Mouse (Mus musculus): ENCODE results near the gene Cdkn2b.

Gene Cdkn2b

DNA sequence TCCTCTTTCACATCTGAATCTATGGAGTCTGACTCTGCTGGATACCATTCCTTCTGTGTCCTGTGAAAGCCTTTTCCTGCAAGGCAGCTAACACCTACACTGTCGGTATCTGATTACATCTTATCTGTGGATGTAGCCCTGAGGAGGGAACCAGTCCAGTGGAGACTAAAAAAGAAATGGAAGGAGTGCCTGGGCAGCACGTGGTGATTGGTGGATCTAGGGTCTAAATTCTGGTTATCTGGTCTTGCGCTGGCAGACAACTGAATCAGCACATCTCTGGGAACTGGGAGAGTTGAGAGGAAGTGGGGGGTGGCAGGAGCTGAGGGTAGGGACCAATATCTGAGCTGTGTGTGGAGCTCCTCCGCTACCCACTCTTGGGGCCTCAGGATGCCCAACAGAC is 21.8 kb downstream of the Cdkn2b start:
- no peak for DNase-seq (ENCODE audit: low spot score)

DNA sequence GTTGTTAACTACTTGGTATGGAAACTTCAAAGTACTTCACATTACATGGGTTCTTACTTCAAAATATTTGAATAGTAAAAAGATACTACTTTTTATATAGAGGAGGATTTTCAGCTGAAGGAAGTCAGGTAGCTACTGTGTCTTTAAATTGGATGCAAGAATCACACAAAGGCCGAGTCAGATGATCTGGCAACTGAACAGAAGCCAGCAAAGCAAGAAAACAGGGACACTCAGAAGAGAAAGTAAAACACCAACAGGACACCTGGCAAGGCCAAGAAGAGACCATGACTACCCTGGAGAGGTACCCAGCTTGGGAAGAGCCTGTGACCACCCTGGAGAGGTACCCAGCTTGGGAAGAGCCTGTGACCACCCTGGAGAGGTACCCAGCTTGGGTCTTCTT is 24.3 kb downstream of the Cdkn2b start:
- no peak for DNase-seq (ENCODE audit: low spot score)

DNA sequence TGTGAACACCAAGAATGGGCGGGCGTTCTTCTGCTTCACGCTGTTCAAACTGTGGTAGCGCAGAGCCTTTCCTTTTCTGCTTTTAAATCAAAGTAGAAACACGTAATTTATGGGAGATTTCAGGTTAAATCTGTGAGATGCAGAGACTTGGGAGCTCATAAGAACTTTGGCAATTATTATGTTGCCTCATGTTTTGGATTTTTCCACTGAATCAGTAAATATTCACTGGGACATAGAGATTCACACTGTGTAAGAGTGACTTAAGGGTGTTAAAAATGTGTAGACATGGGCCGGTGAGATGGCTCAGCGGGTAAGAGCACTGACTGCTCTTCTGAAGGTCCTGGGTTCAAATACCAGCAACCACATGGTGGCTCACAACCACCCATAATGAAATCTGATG is 25.2 kb downstream of the Cdkn2b start:
- DNase-seq (ENCODE audit: low spot score), result no peak

DNA sequence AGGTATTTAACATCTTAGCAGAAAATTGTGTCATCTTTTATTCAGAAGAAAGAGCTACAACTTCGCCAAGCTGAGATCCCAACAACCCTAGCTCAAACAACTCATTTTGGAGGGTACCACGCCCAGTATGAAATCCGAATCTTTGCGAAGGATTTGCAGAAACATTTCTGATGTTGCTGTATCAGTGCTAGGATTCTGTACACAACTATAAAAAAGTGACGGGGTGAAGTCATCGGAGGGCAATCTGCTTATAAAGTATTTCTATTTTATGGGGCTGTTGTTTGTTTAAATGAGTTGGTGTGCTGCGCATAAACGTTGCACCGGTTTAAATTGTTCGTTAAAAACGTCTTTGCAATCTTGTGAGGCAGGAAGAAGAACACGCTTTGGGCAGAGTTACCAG is 28.2 kb downstream of the Cdkn2b start:
- no peak for DNase-seq (ENCODE audit: low spot score)

DNA sequence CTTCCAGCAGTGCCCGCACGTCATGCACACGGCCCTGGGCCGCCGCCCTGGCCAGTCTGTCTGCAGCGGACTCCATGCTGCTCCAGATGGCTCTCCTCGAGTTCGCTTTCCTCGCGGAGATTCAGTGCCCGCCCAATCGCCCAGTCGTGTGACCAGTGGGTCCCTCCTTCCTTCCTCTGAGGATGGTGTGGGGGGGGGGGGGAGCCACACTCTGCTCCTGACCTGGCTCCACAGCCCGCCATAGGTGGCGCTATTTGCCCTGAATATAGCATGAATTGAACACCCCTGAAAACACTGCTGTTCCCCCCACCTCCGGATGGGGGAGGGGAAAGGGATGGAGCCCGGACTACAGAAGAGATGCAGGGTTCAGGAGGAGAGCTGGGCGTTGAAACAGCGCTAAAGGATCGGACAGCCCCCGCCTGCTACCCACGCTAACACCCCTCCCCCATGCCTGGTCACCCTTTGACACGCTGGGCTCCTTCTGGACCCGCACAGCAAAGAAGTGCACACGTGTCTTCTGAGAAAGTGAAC is 28.7 kb downstream of the Cdkn2b start:
- DNase-seq (ENCODE audit: low spot score), result peak; percentile 59

DNA sequence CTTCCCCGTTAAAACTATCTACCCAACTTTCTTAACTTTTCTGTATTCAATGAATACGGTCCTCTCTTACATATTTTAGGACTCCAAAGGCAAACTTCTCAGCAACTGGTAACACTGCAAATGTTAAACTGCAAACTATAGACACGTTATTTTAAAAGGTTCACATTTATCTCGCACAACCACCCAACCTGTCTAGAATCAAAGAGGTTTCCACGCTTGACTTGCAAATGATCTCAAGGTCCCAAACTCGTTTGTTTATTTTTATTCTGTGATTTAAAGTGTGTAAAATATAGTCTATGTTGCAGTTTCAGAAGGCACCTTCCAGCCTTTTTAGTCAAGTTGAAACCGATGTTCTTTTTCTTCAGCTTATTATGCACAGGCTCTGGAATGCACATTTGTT is 29.6 kb downstream of the Cdkn2b start:
- DNase-seq (ENCODE audit: low spot score), result no peak

DNA sequence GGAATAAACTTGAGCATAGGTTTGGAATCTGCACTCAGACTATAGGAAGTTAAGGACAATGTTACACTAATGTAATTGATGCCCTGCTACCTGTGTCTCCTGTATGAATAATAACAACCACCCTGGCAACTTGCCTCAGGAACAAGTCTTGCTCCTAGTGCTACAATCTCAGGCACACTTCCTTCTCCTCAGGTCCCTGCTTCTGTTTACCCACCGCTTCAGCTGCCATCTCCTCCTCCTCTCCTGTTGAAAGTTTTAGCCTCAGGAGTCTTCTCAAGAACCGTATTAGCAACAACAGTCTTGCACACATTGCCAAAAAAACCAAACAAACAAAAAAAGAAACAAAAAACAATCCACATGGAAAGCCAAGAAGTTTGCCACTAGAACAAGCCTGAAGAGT is 31.2 kb downstream of the Cdkn2b start:
- no peak for DNase-seq (ENCODE audit: low spot score)

DNA sequence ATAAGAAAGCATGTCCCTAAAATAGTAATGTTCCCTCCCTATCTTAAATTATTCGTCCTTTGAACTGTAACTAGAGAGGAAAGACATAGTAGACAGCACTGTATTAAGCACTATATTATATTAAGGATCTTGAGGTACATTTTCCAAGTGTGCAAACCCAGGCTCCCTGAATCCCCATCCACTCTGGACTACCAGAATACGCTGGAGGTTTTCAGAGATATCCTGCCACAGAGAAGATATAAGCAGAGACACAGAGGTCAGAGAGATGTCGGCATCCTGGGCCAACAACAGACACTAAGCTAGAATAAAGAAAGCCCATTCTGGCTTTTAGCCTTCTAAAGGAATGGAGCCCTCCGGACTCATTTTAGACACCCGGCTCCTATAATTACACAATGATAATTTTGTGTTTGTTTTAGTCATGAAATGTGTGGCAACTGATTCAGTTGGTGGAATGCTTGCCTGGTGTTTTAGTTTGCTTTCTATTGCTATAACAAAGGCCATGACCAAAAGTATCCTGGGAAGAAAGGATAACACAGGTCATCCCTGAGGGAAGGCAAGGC is 33.4 kb downstream of the Cdkn2b start:
- DNase-seq (ENCODE audit: low spot score), result no peak

DNA sequence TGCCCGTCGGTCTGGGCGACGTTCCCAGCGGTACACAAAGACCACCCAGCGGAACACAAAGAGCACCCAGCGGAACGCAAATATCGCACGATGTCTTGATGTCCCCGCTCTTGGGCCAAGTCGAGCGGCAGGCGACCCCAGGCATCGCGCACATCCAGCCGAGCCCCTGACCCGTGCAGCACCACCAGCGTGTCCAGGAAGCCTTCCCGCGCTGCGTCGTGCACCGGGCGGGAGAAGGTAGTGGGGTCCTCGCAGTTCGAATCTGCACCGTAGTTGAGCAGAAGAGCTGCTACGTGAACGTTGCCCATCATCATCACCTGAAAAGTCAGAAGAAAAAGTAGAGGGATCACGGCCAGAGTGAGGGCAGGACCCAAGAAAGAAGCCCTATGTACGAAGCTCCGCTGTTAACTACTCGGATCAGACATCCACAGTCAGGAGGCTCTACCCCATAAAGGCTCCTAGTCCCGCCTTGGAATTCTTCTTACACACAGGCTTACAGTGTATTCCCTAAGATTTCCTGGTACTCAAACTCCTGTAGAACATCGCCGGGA is 34.1 kb downstream of the Cdkn2b start:
- no peak for DNase-seq (ENCODE audit: low spot score)

DNA sequence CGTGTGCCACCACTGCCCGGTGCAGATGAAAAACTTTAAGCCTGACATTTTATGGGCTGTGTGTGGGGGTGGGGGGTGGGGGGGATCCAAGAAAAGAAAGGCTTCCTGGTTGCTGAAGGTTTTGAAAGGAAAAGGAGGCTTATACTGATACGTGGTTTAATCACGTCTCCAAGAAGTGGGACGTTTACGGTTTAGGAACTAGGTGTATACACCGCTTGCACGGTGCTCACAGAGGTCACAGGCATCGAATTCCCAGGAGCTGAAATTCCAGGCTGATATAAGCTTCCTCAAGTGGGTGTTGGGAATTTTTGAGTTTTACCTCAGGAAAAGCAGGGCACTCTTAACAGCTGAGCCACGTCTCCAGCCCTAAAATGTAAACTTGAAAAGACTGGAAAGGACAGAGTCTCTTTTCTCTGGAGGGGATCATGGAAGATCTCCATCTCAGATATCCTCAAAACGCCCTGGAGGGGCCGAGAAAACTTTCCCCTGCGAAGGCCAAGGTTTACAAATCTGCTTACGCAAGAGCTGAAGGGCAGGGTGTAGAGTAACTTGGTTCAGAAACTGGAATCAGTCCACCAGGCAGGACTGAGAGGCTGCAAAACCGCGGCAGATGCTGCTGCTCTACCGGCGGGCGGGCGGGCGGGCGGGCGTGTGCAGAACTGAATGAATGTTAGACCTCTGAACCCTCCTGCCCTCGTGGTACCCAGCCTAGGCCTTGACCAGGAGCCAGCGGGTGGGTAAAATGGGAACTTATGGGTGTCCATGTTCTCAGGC is 34.8 kb downstream of the Cdkn2b start:
- no peak for DNase-seq (ENCODE audit: low spot score)

DNA sequence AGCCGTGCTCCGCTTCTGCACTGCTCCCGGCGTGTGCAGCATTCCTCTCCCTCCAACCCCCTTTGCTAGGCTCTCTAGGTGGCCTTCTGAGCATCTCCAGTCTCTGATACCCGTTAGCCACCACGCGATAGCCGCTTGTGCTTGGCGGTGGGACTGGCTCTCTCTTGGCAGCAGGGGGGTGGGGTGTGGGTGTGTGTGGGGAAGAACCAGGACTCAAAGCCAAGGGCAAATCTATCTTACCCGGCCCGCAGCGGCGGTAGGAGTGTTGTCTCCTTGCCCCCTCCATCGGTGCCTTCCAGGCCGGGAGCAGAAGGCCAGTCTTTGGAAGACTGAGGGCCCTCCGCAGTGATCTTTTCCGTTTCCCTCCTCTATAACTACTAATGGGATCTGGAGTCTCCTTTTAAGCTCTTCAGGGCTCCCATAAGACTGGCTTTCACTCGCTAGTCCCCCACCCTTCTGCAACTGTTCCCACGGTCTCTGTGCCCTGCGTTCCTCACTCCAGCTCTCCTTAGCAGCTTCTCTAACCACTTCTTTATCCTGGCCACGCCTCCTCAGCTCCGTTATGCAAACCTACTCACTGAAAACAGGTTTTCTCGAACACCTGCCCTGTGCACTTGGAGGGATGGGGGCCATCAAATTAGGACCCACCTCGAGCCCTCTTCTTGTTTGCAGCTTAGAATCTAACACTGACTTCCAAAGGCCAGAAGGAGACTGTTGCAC is 35.9 kb downstream of the Cdkn2b start:
- no peak for DNase-seq (ENCODE audit: low spot score)

DNA sequence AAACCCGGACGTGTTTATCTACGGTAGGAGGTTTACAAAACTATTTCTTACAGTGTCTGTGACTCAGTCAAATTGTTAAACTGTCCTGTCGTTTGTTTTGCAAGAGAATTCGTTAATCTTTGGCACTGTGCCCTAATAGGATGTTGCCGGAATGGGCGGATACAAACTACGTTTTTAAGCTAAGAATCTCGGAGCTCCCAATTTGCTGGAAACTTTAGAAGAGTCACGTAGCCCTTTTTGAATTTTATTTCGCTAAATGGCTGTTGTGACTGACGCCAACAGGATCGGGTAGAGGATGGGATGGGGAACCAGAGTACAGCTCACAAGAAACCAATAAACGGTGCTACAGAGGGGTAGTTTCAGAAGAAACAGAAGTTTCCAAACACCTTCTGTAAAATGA is 36.8 kb downstream of the Cdkn2b start:
- DNase-seq (ENCODE audit: low spot score), result no peak

DNA sequence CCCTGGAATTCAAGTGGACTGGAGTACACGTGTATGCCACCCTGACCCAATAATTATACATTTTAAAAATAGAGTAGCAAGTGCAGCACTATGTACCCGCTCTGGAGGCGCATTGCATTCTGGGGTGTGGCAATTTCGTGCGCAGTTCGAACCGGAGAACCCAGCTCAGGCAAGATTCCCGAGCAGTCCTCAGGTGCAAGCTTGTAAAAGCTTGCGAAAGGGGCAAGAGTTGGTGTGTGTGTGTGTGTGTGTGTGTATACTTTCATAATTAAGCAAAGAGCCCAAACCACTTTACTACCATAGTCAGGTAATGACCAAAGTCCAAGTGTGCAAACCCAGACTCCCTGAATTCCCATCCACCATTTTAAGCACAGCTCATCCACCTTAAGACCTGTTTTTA is 37.3 kb downstream of the Cdkn2b start:
- DNase-seq (ENCODE audit: low spot score), result no peak

DNA sequence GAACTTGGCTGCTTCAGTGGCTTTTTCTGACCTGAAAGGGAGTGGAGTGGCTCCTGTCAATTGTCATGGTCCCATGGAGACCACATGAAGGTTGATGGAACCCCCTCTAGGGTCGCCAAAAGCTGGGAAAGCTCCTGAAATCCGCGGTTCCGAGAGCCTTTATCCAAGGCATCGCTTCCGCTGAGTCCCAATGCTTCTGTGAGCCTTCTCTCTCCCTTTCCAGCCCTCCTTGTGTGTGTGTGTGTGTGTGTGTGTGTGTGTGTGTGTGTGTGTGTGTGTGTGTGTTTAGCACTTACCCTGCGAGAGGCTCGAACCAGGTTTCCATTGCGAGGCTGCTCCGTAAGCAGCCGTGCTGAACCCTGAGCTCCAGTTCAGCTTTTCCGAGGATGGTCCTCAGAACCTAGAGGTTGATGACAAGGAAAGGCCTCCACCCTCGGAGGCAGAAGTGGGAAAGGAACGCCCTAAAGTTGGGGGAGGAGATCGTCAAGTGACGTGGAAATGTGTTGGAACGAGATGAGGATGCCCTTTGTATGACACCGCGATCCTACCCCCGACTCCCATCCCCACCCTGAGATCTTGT is 37.8 kb downstream of the Cdkn2b start:
- no peak for DNase-seq (ENCODE audit: low spot score)

DNA sequence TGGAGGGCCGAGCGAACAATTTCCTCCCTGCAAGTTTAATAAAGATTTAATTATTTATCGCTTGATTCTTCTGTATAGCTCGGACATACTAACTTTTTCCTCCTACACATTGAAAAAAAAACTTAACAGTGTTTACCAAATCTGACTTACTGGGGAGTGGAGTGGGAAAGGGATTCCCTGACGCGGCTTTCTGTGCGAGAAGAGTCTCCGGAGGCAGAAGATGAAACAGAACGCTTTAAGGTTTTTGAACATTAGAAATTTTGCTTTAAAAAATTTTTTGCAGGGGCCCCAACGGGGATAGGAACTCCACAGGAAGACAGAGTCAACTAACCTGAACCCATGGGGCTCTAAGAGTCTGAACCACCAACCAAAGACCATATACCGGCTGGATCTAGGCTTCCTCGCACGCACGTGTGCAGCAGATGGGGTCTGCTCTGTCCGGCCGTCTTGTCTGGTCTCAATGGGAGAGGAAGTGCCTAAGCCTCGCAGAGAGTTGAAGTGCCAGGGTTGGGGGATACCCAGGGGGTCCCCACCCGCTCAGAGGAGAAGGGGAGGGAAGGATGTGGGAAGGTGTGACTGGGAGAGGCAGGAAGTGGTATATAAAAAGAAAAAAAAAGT is 38.6 kb downstream of the Cdkn2b start:
- DNase-seq (ENCODE audit: low spot score), result no peak

DNA sequence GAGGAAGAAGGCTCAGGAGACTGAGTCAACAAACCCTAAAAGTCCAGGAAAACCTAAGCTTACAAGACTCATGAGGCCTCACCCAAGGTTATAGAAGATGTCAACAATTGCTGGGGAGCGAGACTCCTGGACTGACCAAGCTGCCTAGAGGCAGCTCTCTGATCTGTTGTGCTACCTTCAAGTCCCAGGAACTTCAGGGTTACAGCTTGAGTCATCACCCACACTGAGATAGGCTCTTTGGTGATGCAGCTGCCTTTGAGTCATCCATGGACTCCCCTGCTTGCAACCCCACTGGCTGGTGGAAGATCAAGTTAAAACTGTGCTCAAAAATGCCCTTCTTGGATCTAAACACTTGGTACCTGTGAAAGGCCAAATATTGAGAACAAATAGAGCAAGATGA is 53.1 kb downstream of the Cdkn2b start:
- DNase-seq (ENCODE audit: low spot score), result no peak

Data from testis, postnatal 14 days (tissue).